Mouse (Mus musculus): ENCODE data around the gene Haspin.

DNA sequence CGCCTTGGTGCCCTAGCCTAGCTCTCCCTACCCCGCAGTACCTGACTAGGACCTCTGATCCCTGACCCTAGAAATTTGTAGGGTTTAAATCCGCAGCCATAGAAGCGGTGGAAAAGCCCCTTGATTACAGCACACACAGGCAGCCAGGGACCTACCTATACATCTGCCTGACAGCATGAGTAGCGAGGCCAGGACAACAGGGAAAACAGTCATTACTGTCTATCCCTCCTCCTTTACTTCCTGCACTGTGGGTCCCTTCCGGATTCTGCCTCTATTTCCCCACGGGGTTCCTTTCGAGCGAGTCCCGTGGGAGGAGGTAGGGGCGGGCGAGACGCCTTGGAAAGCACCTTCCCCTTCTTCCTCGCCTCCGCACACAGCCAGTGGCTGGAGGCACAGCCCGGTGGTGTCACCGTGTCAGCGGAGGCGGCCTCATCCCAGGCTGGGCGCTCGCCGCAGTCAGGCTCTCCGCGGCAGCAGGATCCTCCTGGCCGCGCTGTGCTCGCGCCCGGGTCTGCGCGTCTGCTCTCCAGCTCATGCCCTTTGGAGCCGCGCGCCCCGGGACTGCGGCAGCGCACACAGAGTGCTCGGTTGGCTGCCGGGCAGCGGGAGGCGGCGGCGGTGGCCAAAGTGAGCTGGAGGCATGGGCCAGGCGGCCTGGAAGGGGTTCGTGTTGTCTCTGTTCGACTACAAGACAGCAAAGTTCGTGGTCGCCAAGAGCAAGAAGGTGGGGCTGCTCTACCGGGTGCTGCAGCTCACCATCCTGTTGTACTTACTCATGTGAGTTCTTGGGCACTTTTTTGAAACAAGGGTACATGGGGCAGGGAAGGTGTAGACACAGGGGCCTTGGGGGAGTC is 22.1 kb upstream of the Haspin start, which contains the start of gene P2rx5:
- TF ChIP-seq RAD21 (IDR thresholded peaks at IDR 0.05; ENCODE audit: low read depth, low read length) = no peak
- TF ChIP-seq CTCF (IDR thresholded peaks at IDR 0.05 in 2 of 3, conservative IDR thresholded peaks at IDR 0.05 in 1 of 3; ENCODE audit: control insufficient read depth in 1 of 3, insufficient read depth in 1 of 3, low read depth in 2 of 3, low read length in 3 of 3, poor library complexity in 1 of 3, severe bottlenecking in 1 of 3) = no peak
- no peak for TF ChIP-seq UBTF (IDR thresholded peaks at IDR 0.05; ENCODE audit: borderline replicate concordance, insufficient read depth, low read depth, low read length)
